Mouse (Mus musculus) hindbrain, embryonic 12.5 days (tissue): ENCODE data around the gene Hmg20b. TPM values are rescaled to one million over a fixed set of nuclear protein-coding genes. Genes with fewer than 3 reads are reported as not detected.

Experiments
- ATAC-seq: fragments of 200-750 bp; cut with Nextera tagmentation; 2 replicates; pipeline ENCODE4 v1.8.0; 2017; ENCODE audit warnings: moderate TSS enrichment; ENCODE audit not compliant: low FRiP score
- H3K27ac ChIP-seq: fragments of 300-500 bp; sonication (generic); 2 replicates; pipeline ENCODE4 v1.5.1; 2016; ENCODE audit warnings: mild to moderate bottlenecking
- H3K27me3 ChIP-seq: fragments of 300-500 bp; sonication (generic); 2 replicates; pipeline ENCODE4 v1.6.1; 2016; ENCODE audit warnings: mild to moderate bottlenecking
- H3K36me3 ChIP-seq: fragments of 300-500 bp; sonication (generic); 2 replicates; pipeline ENCODE4 v1.6.1; 2016; ENCODE audit warnings: mild to moderate bottlenecking
- H3K4me1 ChIP-seq: fragments of 300-500 bp; sonication (generic); 2 replicates; pipeline ENCODE4 v1.6.1; 2016
- H3K4me2 ChIP-seq: fragments of 300-500 bp; sonication (generic); replicated peaks from 2 replicates; pipeline ENCODE4 v1.6.1; 2016; ENCODE audit warnings: mild to moderate bottlenecking
- H3K4me3 ChIP-seq: fragments of 300-500 bp; sonication (generic); 2 replicates; pipeline ENCODE4 v1.5.1; 2016; ENCODE audit warnings: mild to moderate bottlenecking
- H3K9ac ChIP-seq: fragments of 300-500 bp; sonication (generic); 2 replicates; pipeline ENCODE4 v1.6.1; 2016; ENCODE audit warnings: mild to moderate bottlenecking, moderate library complexity
- H3K9me3 ChIP-seq: fragments of 300-500 bp; sonication (generic); replicated peaks from 2 replicates; pipeline ENCODE4 v1.6.1; 2016; ENCODE audit warnings: mild to moderate bottlenecking
- WGBS: fragments of 180-500 bp; shearing (Covaris S2); methylation state at CpG from one replicate; pipeline ENCODE4 v1.1.7; 2016; 5-methylcytosine and 5-hydroxymethylcytosine counted together
- polyA plus RNA-seq: library from polyadenylated mRNA; unstranded; fragments of >200 nt; fragmentation: Nextera tagmentation; extraction: Ambion mirVana; gene quantifications from 2 replicates; pipeline ENCODE4 v1.2.1, GENCODE M21; 2016

The Hmg20b gene
- polyA plus RNA-seq, 1 experiment from 2014 or later = 93.4 TPM

GRCm38 (mm10) chr10:81377362-81377664 lies 27.0 kb upstream of the Hmg20b start:
- H3K9ac ChIP-seq = peak overlapping the region; percentile 96
- H3K27me3 ChIP-seq = no peaks in the 10 kb centered on the region
- H3K36me3 ChIP-seq = peaks cover 30% of the 10 kb centered on the region
- ATAC-seq = no peak
- WGBS = 68% methylated on average over 2 of the region's 2 CpGs
- no peaks in the 10 kb centered on the region for H3K9me3 ChIP-seq
- no peak overlapping the region for H3K27ac ChIP-seq
- H3K4me1 ChIP-seq = peaks cover 31% of the 10 kb centered on the region
- H3K4me3 ChIP-seq = peak overlapping the region; percentile 88
- peak overlapping the region; percentile 82 for H3K4me2 ChIP-seq

GRCm38 (mm10) chr10:81376561-81377361 lies 26.5 kb upstream of the Hmg20b start:
- ATAC-seq = no peak
- peaks cover 29% of the 10 kb centered on the region for H3K4me1 ChIP-seq
- no peaks in the 10 kb centered on the region for H3K27me3 ChIP-seq
- peak overlapping the region; percentile 96 for H3K9ac ChIP-seq
- H3K27ac ChIP-seq = no peak overlapping the region
- H3K4me3 ChIP-seq = peak overlapping the region; percentile 88
- H3K36me3 ChIP-seq = peaks cover 35% of the 10 kb centered on the region
- peak overlapping the region; percentile 82 for H3K4me2 ChIP-seq
- no peaks in the 10 kb centered on the region for H3K9me3 ChIP-seq
- WGBS = 40% methylated on average over 6 of the region's 6 CpGs

- 93% methylated on average over 10 of the region's 10 CpGs for WGBS
Observed at GRCm38 (mm10) chr10:81375322-81375721, 25.0 kb upstream of the Hmg20b start.

DNA sequence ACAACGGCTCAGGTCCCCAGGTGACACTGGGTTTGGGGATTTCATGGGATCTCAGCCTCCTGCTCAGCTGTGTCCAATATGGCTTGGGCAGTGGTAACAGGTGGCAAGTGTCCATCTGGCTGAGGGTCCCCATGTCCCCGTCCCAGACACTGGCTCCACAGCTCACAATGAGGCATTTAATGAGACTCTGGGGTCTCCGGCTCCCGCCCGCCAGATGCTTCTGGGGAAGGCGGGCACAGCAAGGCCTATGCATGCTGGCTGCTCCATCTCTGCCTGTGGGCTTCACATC lies 16.9 kb upstream of the Hmg20b start:
- peaks cover 39% of the 10 kb centered on the region for H3K4me1 ChIP-seq
- 68% methylated on average over 6 of the region's 6 CpGs for WGBS
- H3K27ac ChIP-seq = 0 out of 2 replicates have a peak overlapping the region, but pooled peaks have one; percentile 40
- H3K27me3 ChIP-seq = peaks cover 33% of the 10 kb centered on the region
- H3K9me3 ChIP-seq = no peaks in the 10 kb centered on the region
- H3K4me2 ChIP-seq = no peak overlapping the region
- ATAC-seq = no peak
- H3K36me3 ChIP-seq = peaks cover 59% of the 10 kb centered on the region
- no peak overlapping the region for H3K4me3 ChIP-seq
- no peak overlapping the region for H3K9ac ChIP-seq

More at GRCm38 (mm10) chr10:81375322-81375721, 25.0 kb upstream of the Hmg20b start:
- peaks cover 29% of the 10 kb centered on the region for H3K4me1 ChIP-seq
- no peak overlapping the region for H3K4me3 ChIP-seq
- no peaks in the 10 kb centered on the region for H3K9me3 ChIP-seq
- H3K36me3 ChIP-seq = peaks cover 48% of the 10 kb centered on the region
- no peak overlapping the region for H3K9ac ChIP-seq
- no peak for ATAC-seq
- H3K27me3 ChIP-seq = no peaks in the 10 kb centered on the region
- no peak overlapping the region for H3K4me2 ChIP-seq
- H3K27ac ChIP-seq = no peak overlapping the region

GRCm38 (mm10) chr10:81366477-81367206 lies 16.4 kb upstream of the Hmg20b start:
- Histone ChIP-seq H3K27me3 (peaks cover 33% of the 10 kb centered on the region), H3K4me2 (no peak overlapping the region), H3K27ac (peak overlapping the region; percentile 40), H3K9me3 (no peaks in the 10 kb centered on the region), H3K4me1 (peaks cover 39% of the 10 kb centered on the region), H3K4me3 (no peak overlapping the region), H3K9ac (no peak overlapping the region), H3K36me3 (peaks cover 55% of the 10 kb centered on the region)
- WGBS = 72% methylated on average over 6 of the region's 6 CpGs
- ATAC-seq = no peak

- Histone ChIP-seq H3K4me2 (peak within 1 kb of the TSS; percentile 56), H3K36me3 (peaks cover 48% of the 10 kb centered on the region), H3K9ac (peak within 1 kb of the TSS; percentile 10), H3K27me3 (peaks cover 33% of the 10 kb centered on the region), H3K9me3 (no peaks in the 10 kb centered on the region), H3K4me3 (peak within 1 kb of the TSS; percentile 29), H3K4me1 (peaks cover 44% of the 10 kb centered on the region), H3K27ac (peak within 1 kb of the TSS; percentile 40)
- 16% methylated on average over 12 of the region's 12 CpGs for WGBS
- peak; percentile 38 for ATAC-seq
Observed at GRCm38 (mm10) chr10:81365672-81366476, 15.6 kb upstream of the Hmg20b start, which contains the start of gene 4930404N11Rik. 4930404N11Rik (minus strand) TSS chr10:81365816.

DNA sequence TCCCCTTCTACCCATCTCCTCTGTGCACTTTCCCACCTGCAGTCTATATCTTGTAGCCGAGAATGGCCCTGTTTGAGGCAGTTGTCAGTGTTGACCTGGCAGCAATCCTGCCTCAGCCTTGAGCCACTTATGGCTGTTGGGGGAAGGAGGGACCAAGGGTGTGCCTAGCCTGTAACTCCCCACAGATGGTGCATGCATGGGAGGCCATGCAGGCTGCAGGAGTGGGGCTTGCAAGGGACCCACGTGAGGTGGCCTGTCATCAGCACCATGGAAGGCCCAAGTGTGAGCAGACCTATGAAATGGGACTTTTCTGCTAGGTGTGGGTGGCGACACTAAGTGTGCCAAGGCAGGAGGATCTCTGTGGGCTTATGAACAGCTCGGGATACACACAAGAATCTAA lies 14.8 kb upstream of the Hmg20b start:
- Histone ChIP-seq H3K4me3 (0 out of 2 replicates have a peak overlapping the region, but pooled peaks have one; percentile 29), H3K9ac (no peak overlapping the region; the same call in 1 of the 2 replicates), H3K4me1 (peaks cover 49% of the 10 kb centered on the region), H3K4me2 (peak overlapping the region; percentile 56; the same call in 1 of the 2 replicates), H3K27me3 (peaks cover 34% of the 10 kb centered on the region), H3K36me3 (peaks cover 40% of the 10 kb centered on the region), H3K9me3 (no peaks in the 10 kb centered on the region), H3K27ac (no peak overlapping the region)
- no peak for ATAC-seq
- WGBS = 32% methylated on average over 4 of the region's 4 CpGs

- H3K9me3 ChIP-seq = no peaks in the 10 kb centered on the region
- no peak overlapping the region for H3K27ac ChIP-seq
- no peak for ATAC-seq
- peaks cover 37% of the 10 kb centered on the region for H3K27me3 ChIP-seq
- peaks cover 36% of the 10 kb centered on the region for H3K36me3 ChIP-seq
- peaks cover 51% of the 10 kb centered on the region for H3K4me1 ChIP-seq
- H3K4me3 ChIP-seq = peak overlapping the region; percentile 29
- peak overlapping the region; percentile 56 for H3K4me2 ChIP-seq
- 7% methylated on average over 28 of the region's 28 CpGs for WGBS
- H3K9ac ChIP-seq = peak overlapping the region; percentile 10
Observed at GRCm38 (mm10) chr10:81364666-81365065, 14.4 kb upstream of the Hmg20b start.

DNA sequence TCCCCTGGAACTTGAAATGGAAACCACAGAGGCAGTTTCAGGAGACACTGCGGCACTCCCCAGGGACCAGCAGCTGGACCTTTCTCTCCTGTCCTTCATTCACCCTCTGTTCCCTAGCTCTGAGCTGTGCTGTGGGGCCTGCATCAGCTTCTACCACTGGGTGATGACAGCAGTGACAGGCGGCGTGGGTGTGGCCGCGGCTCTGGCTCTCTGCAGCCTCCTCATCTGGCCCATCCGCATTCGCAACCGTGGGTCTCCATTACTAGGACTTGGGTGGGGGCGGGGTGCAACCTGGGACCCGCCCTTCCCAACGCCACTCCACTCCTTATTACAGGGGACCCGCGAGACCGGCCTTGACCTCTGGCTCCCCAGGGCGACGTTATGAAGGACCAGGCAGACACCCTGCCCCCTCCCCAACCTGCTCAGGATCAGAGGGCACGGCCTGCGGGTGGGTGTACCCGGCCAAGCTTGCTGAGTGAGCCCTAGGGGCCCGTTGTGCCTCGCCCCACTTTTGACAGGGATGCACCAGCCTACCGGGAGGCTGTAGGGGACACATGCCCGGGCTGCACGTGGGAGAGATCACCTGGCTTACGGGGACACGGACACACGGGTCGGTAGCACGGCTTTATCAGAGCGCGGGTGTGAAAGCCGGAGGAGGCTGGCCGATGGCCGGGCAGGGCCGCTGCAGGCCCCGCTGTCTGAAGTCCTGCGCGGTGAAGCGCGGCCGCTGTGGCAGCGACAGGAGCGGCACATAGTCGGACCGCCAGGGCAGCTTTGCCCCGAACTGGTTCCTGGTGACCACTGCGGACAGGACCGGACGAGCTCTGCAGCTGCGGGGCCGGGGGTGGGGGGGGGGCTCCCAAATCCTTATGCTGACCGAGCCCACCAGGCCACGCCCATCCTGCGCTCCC lies 13.4 kb upstream of the Hmg20b start:
- H3K27ac ChIP-seq = no peak overlapping the region
- no peaks in the 10 kb centered on the region for H3K9me3 ChIP-seq
- H3K4me3 ChIP-seq = peak overlapping the region; percentile 29
- 0 out of 2 replicates have a peak, but pooled peaks have one; percentile 20 for ATAC-seq
- peaks cover 56% of the 10 kb centered on the region for H3K4me1 ChIP-seq
- WGBS = 12% methylated on average over 54 of the region's 54 CpGs
- H3K9ac ChIP-seq = peak overlapping the region; percentile 40
- peak overlapping the region; percentile 56 for H3K4me2 ChIP-seq
- H3K36me3 ChIP-seq = peaks cover 26% of the 10 kb centered on the region
- peaks cover 37% of the 10 kb centered on the region for H3K27me3 ChIP-seq

- Histone ChIP-seq H3K9me3 (no peaks in the 10 kb centered on the region), H3K27ac (no peak overlapping the region), H3K36me3 (peaks cover 13% of the 10 kb centered on the region), H3K27me3 (peaks cover 46% of the 10 kb centered on the region), H3K4me1 (peaks cover 67% of the 10 kb centered on the region), H3K4me2 (no peak overlapping the region), H3K4me3 (no peak overlapping the region), H3K9ac (no peak overlapping the region)
- ATAC-seq = no peak
- WGBS = 78% methylated on average over 12 of the region's 12 CpGs
Observed at GRCm38 (mm10) chr10:81362336-81362949, 12.2 kb upstream of the Hmg20b start.

DNA sequence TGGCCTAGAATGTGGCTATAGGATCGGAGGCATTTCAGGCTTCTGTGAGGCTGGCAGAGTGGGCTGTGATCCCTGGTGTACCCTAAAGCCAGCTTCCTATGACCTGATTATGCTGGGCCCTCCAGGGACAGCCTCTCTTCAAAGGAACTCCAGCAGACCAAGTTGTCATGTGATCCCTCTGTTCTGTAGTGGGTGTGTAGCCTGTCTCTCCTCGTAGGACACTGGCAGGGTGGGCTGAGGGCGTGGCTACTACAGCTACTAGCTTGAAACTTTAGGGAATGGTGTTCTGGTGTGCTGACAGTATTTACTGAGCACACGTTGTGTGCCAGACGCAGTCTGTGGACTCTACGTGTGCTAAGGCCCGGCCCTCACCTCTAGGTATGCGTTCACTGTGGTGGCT lies 10.4 kb upstream of the Hmg20b start:
- Histone ChIP-seq H3K4me2 (no peak overlapping the region), H3K4me3 (no peak overlapping the region), H3K9me3 (no peaks in the 10 kb centered on the region), H3K36me3 (no peaks in the 10 kb centered on the region), H3K4me1 (peaks cover 62% of the 10 kb centered on the region), H3K27ac (no peak overlapping the region), H3K9ac (peak overlapping the region; percentile 1; the same call in 1 of the 2 replicates), H3K27me3 (peaks cover 51% of the 10 kb centered on the region)
- no peak for ATAC-seq
- 72% methylated on average over 8 of the region's 8 CpGs for WGBS
